Mouse (Mus musculus) monocyte, adult 2 months (primary cell): Measurements from ENCODE around the gene AI182371.
A peak's percentile ranks its signal among the peaks of the same experiment; 100 is the strongest.

Experiments used
- DNase-seq, 2 experiments: peaks; one replicate each; pipeline ENCODE4 v3.0.0; 2022; ENCODE audit warnings: low spot score in 2 of 2, low read depth in 1 of 2

The AI182371 gene

GRCm38 (mm10) chr2:35070275-35070674, 31.1 kb downstream of the AI182371 start:
- no peak for DNase-seq

GRCm38 (mm10) chr2:35069124-35069523, 32.2 kb downstream of the AI182371 start:
- DNase-seq: no peak

- no peak for DNase-seq
These were observed 34.2 kb downstream of the AI182371 start for GRCm38 (mm10) chr2:35067117-35067516.

- DNase-seq: no peak
These were observed 34.7 kb downstream of the AI182371 start for GRCm38 (mm10) chr2:35066525-35067082.

- no peak for DNase-seq
These were observed 37.9 kb downstream of the AI182371 start for GRCm38 (mm10) chr2:35063333-35064030.

GRCm38 (mm10) chr2:35061338-35061737, 40.0 kb downstream of the AI182371 start, which contains the start of gene Hc:
Hc (minus strand) TSS chr2:35061438.
- DNase-seq: no peak

- no peak for DNase-seq
These were observed 40.4 kb downstream of the AI182371 start for GRCm38 (mm10) chr2:35060897-35061296.

GRCm38 (mm10) chr2:35060256-35060655, 41.1 kb downstream of the AI182371 start:
- DNase-seq: no peak

GRCm38 (mm10) chr2:35058325-35058724, 43.0 kb downstream of the AI182371 start:
- no peak for DNase-seq

- DNase-seq: no peak
These were observed 44.1 kb downstream of the AI182371 start for GRCm38 (mm10) chr2:35057243-35057642.

- DNase-seq: peak in 1 of 2 experiments; percentile 5
These were observed 52.5 kb downstream of the AI182371 start for GRCm38 (mm10) chr2:35048851-35049250.

- DNase-seq: no peak
These were observed 56.4 kb downstream of the AI182371 start for GRCm38 (mm10) chr2:35044956-35045355.

GRCm38 (mm10) chr2:35038580-35039375, 62.6 kb downstream of the AI182371 start:
- DNase-seq: no peak
